Mouse (Mus musculus): ENCODE results near the gene Clec4f. TPM values are rescaled to one million over a fixed set of nuclear protein-coding genes. Genes with fewer than 3 reads are reported as not detected.

Gene Clec4f
- 0.08 and 0.35 TPM in 2 replicates for polyA plus RNA-seq (2015; fragmentation: Nextera tagmentation; extraction: Ambion mirVana)

- H3K4me3 ChIP-seq (ENCODE audit: low read length), result no peak within 1 kb of the TSS
- 86% methylated on average over 2 of the region's 2 CpGs for WGBS
- no peak for ATAC-seq (ENCODE audit: low read depth)
Measured at GRCm38 (mm10) chr6:83656087-83656486, at the start of gene Clec4f. Clec4f (minus strand) TSS chr6:83656187.

DNA sequence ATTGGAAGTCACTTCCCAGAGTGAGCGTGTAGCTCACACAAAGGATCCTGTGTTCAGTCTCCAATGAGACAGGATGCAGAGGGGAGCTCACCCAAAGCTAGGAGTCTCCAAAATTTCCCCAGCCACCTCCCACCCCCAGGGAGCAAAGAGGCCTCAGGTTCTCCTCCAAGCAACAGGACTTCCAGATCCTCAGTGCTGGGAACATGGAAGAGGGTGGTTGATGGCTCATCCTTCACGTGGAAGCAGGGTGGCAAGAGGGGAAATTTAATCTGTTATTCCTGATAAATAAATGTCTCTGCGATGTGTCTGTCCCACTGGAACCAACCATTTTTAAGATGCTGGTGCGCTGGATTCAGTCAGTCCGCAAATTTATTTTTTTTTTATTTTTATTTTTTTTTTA lies 48.7 kb upstream of the Clec4f start:
- H3K27me3 ChIP-seq (ENCODE audit: control insufficient read depth, insufficient read depth, low read depth, low read length), result peaks cover 92% of the 10 kb centered on the region
- no peak overlapping the region for H3K27ac ChIP-seq (ENCODE audit: low read length)
- H3K9me3 ChIP-seq (ENCODE audit: control insufficient read depth, low read length), result no peaks in the 10 kb centered on the region
- peaks cover 4% of the 10 kb centered on the region; the same call in 1 of the 2 replicates for H3K4me1 ChIP-seq (replicated peaks; ENCODE audit: control insufficient read depth, insufficient read depth, low read length)
- no peak for ATAC-seq (ENCODE audit: low read depth)
- H3K4me3 ChIP-seq (ENCODE audit: low read length), result no peak overlapping the region
- H3K36me3 ChIP-seq (ENCODE audit: control insufficient read depth, insufficient read depth, low read length), result no peaks in the 10 kb centered on the region
- 23% methylated on average over 5 of the region's 5 CpGs for WGBS
- no peak overlapping the region for H3K4me2 ChIP-seq (ENCODE audit: low read depth, low read length)
- H3K9ac ChIP-seq (ENCODE audit: low read length), result no peak overlapping the region

More at GRCm38 (mm10) chr6:83656087-83656486, at the start of gene Clec4f:
- Histone ChIP-seq H3K36me3 (ENCODE audit: control insufficient read depth, insufficient read depth, low read length) (no peaks in the 10 kb centered on the region), H3K27me3 (ENCODE audit: control insufficient read depth, insufficient read depth, low read depth, low read length) (no peaks in the 10 kb centered on the region), H3K4me1 (replicated peaks; ENCODE audit: control insufficient read depth, insufficient read depth, low read length) (no peaks in the 10 kb centered on the region), H3K27ac (ENCODE audit: low read length) (no peak within 1 kb of the TSS), H3K4me2 (ENCODE audit: low read depth, low read length) (no peak within 1 kb of the TSS), H3K9me3 (ENCODE audit: control insufficient read depth, low read length) (no peaks in the 10 kb centered on the region), H3K9ac (ENCODE audit: low read length) (no peak within 1 kb of the TSS)

- H3K9me3 ChIP-seq (ENCODE audit: control insufficient read depth, low read length), result no peaks in the 10 kb centered on the region
- no peaks in the 10 kb centered on the region for H3K36me3 ChIP-seq (ENCODE audit: control insufficient read depth, insufficient read depth, low read length)
- H3K27me3 ChIP-seq (ENCODE audit: control insufficient read depth, insufficient read depth, low read depth, low read length), result peaks cover 92% of the 10 kb centered on the region
- no peak overlapping the region for H3K4me3 ChIP-seq (ENCODE audit: low read length)
- 3% methylated on average over 1 of the region's 1 CpGs for WGBS
- H3K4me2 ChIP-seq (ENCODE audit: low read depth, low read length), result no peak overlapping the region
- no peak overlapping the region for H3K9ac ChIP-seq (ENCODE audit: low read length)
- no peak for ATAC-seq (ENCODE audit: low read depth)
- peaks cover 4% of the 10 kb centered on the region; the same call in 1 of the 2 replicates for H3K4me1 ChIP-seq (replicated peaks; ENCODE audit: control insufficient read depth, insufficient read depth, low read length)
- H3K27ac ChIP-seq (ENCODE audit: low read length), result no peak overlapping the region
Measured at GRCm38 (mm10) chr6:83704294-83704693, 48.3 kb upstream of the Clec4f start.

- H3K4me2 ChIP-seq (ENCODE audit: low read depth, low read length), result no peak overlapping the region
- H3K9me3 ChIP-seq (ENCODE audit: control insufficient read depth, low read length), result no peaks in the 10 kb centered on the region
- H3K27ac ChIP-seq (ENCODE audit: low read length), result no peak overlapping the region
- H3K4me1 ChIP-seq (replicated peaks; ENCODE audit: control insufficient read depth, insufficient read depth, low read length), result peaks cover 4% of the 10 kb centered on the region; the same call in 1 of the 2 replicates
- H3K27me3 ChIP-seq (ENCODE audit: control insufficient read depth, insufficient read depth, low read depth, low read length), result peaks cover 92% of the 10 kb centered on the region
- WGBS, result 2% methylated on average over 10 of the region's 10 CpGs
- no peak for ATAC-seq (ENCODE audit: low read depth)
- no peak overlapping the region for H3K4me3 ChIP-seq (ENCODE audit: low read length)
- H3K36me3 ChIP-seq (ENCODE audit: control insufficient read depth, insufficient read depth, low read length), result no peaks in the 10 kb centered on the region
- H3K9ac ChIP-seq (ENCODE audit: low read length), result no peak overlapping the region
Measured at GRCm38 (mm10) chr6:83703722-83704078, 47.7 kb upstream of the Clec4f start.

GRCm38 (mm10) chr6:83703000-83703721 lies 47.2 kb upstream of the Clec4f start:
- no peak overlapping the region for H3K27ac ChIP-seq (ENCODE audit: low read length)
- WGBS, result 1% methylated on average over 27 of the region's 27 CpGs
- H3K4me2 ChIP-seq (ENCODE audit: low read depth, low read length), result no peak overlapping the region
- no peak overlapping the region for H3K4me3 ChIP-seq (ENCODE audit: low read length)
- no peak for ATAC-seq (ENCODE audit: low read depth)
- H3K36me3 ChIP-seq (ENCODE audit: control insufficient read depth, insufficient read depth, low read length), result no peaks in the 10 kb centered on the region
- peaks cover 92% of the 10 kb centered on the region for H3K27me3 ChIP-seq (ENCODE audit: control insufficient read depth, insufficient read depth, low read depth, low read length)
- H3K9me3 ChIP-seq (ENCODE audit: control insufficient read depth, low read length), result no peaks in the 10 kb centered on the region
- H3K9ac ChIP-seq (ENCODE audit: low read length), result no peak overlapping the region
- peaks cover 4% of the 10 kb centered on the region; the same call in 1 of the 2 replicates for H3K4me1 ChIP-seq (replicated peaks; ENCODE audit: control insufficient read depth, insufficient read depth, low read length)

GRCm38 (mm10) chr6:83702146-83702999 lies 46.4 kb upstream of the Clec4f start:
- peaks cover 4% of the 10 kb centered on the region; the same call in 1 of the 2 replicates for H3K4me1 ChIP-seq (replicated peaks; ENCODE audit: control insufficient read depth, insufficient read depth, low read length)
- H3K4me2 ChIP-seq (ENCODE audit: low read depth, low read length), result no peak overlapping the region
- peaks cover 92% of the 10 kb centered on the region for H3K27me3 ChIP-seq (ENCODE audit: control insufficient read depth, insufficient read depth, low read depth, low read length)
- H3K9me3 ChIP-seq (ENCODE audit: control insufficient read depth, low read length), result no peaks in the 10 kb centered on the region
- no peak overlapping the region for H3K27ac ChIP-seq (ENCODE audit: low read length)
- H3K36me3 ChIP-seq (ENCODE audit: control insufficient read depth, insufficient read depth, low read length), result no peaks in the 10 kb centered on the region
- H3K4me3 ChIP-seq (ENCODE audit: low read length), result no peak overlapping the region
- H3K9ac ChIP-seq (ENCODE audit: low read length), result no peak overlapping the region
- ATAC-seq (ENCODE audit: low read depth), result peak; percentile 54; the same call in 1 of the 2 replicates
- WGBS, result 2% methylated on average over 53 of the region's 53 CpGs

- peaks cover 92% of the 10 kb centered on the region for H3K27me3 ChIP-seq (ENCODE audit: control insufficient read depth, insufficient read depth, low read depth, low read length)
- H3K4me2 ChIP-seq (ENCODE audit: low read depth, low read length), result no peak overlapping the region
- no peak overlapping the region for H3K27ac ChIP-seq (ENCODE audit: low read length)
- peaks cover 4% of the 10 kb centered on the region; the same call in 1 of the 2 replicates for H3K4me1 ChIP-seq (replicated peaks; ENCODE audit: control insufficient read depth, insufficient read depth, low read length)
- WGBS, result under 1% methylated on average over 11 of the region's 11 CpGs
- H3K9me3 ChIP-seq (ENCODE audit: control insufficient read depth, low read length), result no peaks in the 10 kb centered on the region
- no peak for ATAC-seq (ENCODE audit: low read depth)
- H3K9ac ChIP-seq (ENCODE audit: low read length), result no peak overlapping the region
- H3K4me3 ChIP-seq (ENCODE audit: low read length), result no peak overlapping the region
- H3K36me3 ChIP-seq (ENCODE audit: control insufficient read depth, insufficient read depth, low read length), result no peaks in the 10 kb centered on the region
Measured at GRCm38 (mm10) chr6:83701001-83701400, 45.0 kb upstream of the Clec4f start.

DNA sequence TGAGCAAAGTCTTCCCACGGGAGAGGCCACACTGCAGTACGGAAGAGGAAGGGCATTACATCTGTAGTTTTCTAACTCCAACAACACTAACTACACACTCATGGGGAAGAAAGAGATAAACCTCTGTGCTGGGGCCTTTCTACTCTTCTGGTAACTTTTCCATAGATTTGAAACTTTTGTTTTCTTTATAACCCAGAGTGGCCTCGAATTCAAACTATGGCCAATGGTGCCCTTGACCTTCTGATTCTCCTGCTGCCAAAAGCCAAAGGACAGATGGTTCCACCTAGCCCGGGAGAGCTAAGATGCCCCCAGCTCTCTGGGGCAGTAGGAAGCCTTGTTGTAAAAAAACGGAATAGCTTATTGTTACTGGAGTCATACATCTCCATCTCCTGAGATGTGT lies 44.0 kb upstream of the Clec4f start:
- Histone ChIP-seq H3K36me3 (ENCODE audit: control insufficient read depth, insufficient read depth, low read length) (no peaks in the 10 kb centered on the region), H3K4me3 (ENCODE audit: low read length) (no peak overlapping the region), H3K27me3 (ENCODE audit: control insufficient read depth, insufficient read depth, low read depth, low read length) (peaks cover 92% of the 10 kb centered on the region), H3K4me2 (ENCODE audit: low read depth, low read length) (no peak overlapping the region), H3K27ac (ENCODE audit: low read length) (no peak overlapping the region), H3K9ac (ENCODE audit: low read length) (no peak overlapping the region), H3K9me3 (ENCODE audit: control insufficient read depth, low read length) (no peaks in the 10 kb centered on the region), H3K4me1 (replicated peaks; ENCODE audit: control insufficient read depth, insufficient read depth, low read length) (peaks cover 4% of the 10 kb centered on the region; the same call in 1 of the 2 replicates)
- WGBS, result 5% methylated on average over 5 of the region's 5 CpGs
- ATAC-seq (ENCODE audit: low read depth), result no peak

DNA sequence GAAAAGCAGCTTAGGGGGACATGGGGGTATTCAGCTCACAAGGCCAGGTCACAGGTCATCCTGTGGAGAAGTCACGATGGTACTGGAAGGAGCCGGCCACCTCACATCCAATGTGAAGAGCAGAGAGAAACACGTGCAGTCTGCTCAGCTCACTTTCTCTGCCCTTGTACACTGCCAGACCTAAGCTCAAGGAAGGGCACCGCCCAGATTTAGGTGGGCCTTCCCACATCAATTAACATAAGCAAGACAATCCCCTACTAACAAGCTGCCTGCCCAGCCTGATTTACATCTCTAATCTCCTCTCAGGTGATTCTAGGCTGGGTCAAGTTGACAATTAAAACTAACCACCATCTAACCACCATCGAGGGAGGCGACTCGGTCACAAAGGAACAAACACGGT lies 41.9 kb upstream of the Clec4f start:
- Histone ChIP-seq H3K27ac (ENCODE audit: low read length) (no peak overlapping the region), H3K27me3 (ENCODE audit: control insufficient read depth, insufficient read depth, low read depth, low read length) (peaks cover 92% of the 10 kb centered on the region), H3K9me3 (ENCODE audit: control insufficient read depth, low read length) (no peaks in the 10 kb centered on the region), H3K36me3 (ENCODE audit: control insufficient read depth, insufficient read depth, low read length) (no peaks in the 10 kb centered on the region), H3K9ac (ENCODE audit: low read length) (no peak overlapping the region), H3K4me3 (ENCODE audit: low read length) (no peak overlapping the region), H3K4me1 (replicated peaks; ENCODE audit: control insufficient read depth, insufficient read depth, low read length) (peaks cover 4% of the 10 kb centered on the region; the same call in 1 of the 2 replicates), H3K4me2 (ENCODE audit: low read depth, low read length) (no peak overlapping the region)
- ATAC-seq (ENCODE audit: low read depth), result no peak
- WGBS, result 3% methylated on average over 8 of the region's 8 CpGs

Data from lung, embryonic 16.5 days (tissue).